Mouse (Mus musculus) myocyte (in vitro differentiated cells): ENCODE data around the gene Ltb4r2. TPM values are rescaled to one million over a fixed set of nuclear protein-coding genes. Genes with fewer than 3 reads are reported as not detected.

Source experiments
- H3K27me3 ChIP-seq: one replicate; pipeline ENCODE4 v1.6.1; 2011; ENCODE audit not compliant: control insufficient read depth, insufficient read depth, insufficient read length
- H3K36me3 ChIP-seq: one replicate; pipeline ENCODE4 v1.6.1; 2011; ENCODE audit not compliant: control insufficient read depth, insufficient read depth
- H3K4me2 ChIP-seq: one replicate; pipeline ENCODE4 v1.6.1; 2011; ENCODE audit warnings: low read depth, control low read depth
- H3K4me3 ChIP-seq: one replicate; pipeline ENCODE4 v1.5.1; 2011; ENCODE audit warnings: mild to moderate bottlenecking, control low read depth, moderate library complexity
- H3K79me2 ChIP-seq: one replicate; pipeline ENCODE4 v1.6.1; 2011; ENCODE audit not compliant: control insufficient read depth, insufficient read depth
- H3ac ChIP-seq: one replicate; pipeline ENCODE4 v1.6.1; 2011; ENCODE audit not compliant: control insufficient read depth, insufficient read length
- CEBPB ChIP-seq: IDR thresholded peaks from 2 replicates; pipeline ENCODE4 v1.6.1; 2011; ENCODE audit warnings: mild to moderate bottlenecking, moderate library complexity; ENCODE audit not compliant: poor library complexity, insufficient read depth, severe bottlenecking
- E2F4 ChIP-seq: IDR thresholded peaks from one replicate; pipeline ENCODE4 v1.6.1; 2011; ENCODE audit warnings: mild to moderate bottlenecking, control low read depth, moderate library complexity; ENCODE audit not compliant: insufficient read depth
- MAX ChIP-seq: IDR thresholded peaks from one replicate; pipeline ENCODE4 v1.6.1; 2011; ENCODE audit warnings: low read depth, mild to moderate bottlenecking, control low read depth
- MYOD1 ChIP-seq, 3 experiments: IDR thresholded peaks; one replicate each; pipeline ENCODE4 v1.6.1; 2011; ENCODE audit warnings: control low read depth in 2 of 3, low read depth in 2 of 3, mild to moderate bottlenecking in 2 of 3, moderate library complexity in 1 of 3; ENCODE audit not compliant: insufficient read length in 2 of 3, control insufficient read depth in 1 of 3
- MYOG ChIP-seq, 3 experiments: IDR thresholded peaks; one replicate each; pipeline ENCODE4 v1.6.1; 2011; ENCODE audit warnings: control low read depth in 2 of 3, low read depth in 2 of 3, mild to moderate bottlenecking in 2 of 3; ENCODE audit not compliant: insufficient read length in 2 of 3, control insufficient read depth in 1 of 3, insufficient read depth in 1 of 3
- POLR2A ChIP-seq: IDR thresholded peaks from one replicate; pipeline ENCODE4 v1.6.1; 2011; ENCODE audit warnings: low read depth, mild to moderate bottlenecking, control low read depth, moderate library complexity; ENCODE audit not compliant: insufficient read length
- POLR2AphosphoS2 ChIP-seq: IDR thresholded peaks from one replicate; pipeline ENCODE4 v1.6.1; 2011; ENCODE audit warnings: low read depth, control low read depth; ENCODE audit not compliant: insufficient read length
- REST ChIP-seq: IDR thresholded peaks from one replicate; pipeline ENCODE4 v1.6.1; 2011; ENCODE audit warnings: mild to moderate bottlenecking, control low read depth, moderate library complexity; ENCODE audit not compliant: insufficient read depth, insufficient read length
- SRF ChIP-seq: IDR thresholded peaks from one replicate; pipeline ENCODE4 v1.6.1; 2011; ENCODE audit warnings: low read depth; ENCODE audit not compliant: control insufficient read depth, insufficient read length
- TCF12 ChIP-seq: IDR thresholded peaks from one replicate; pipeline ENCODE4 v1.6.1; 2011; ENCODE audit warnings: mild to moderate bottlenecking, control low read depth; ENCODE audit not compliant: poor library complexity, insufficient read depth, severe bottlenecking
- TCF3 ChIP-seq: IDR thresholded peaks from one replicate; pipeline ENCODE4 v1.6.1; 2011; ENCODE audit warnings: low read depth, control low read depth; ENCODE audit not compliant: insufficient read length
- USF1 ChIP-seq: IDR thresholded peaks from one replicate; pipeline ENCODE4 v1.6.1; 2011; ENCODE audit warnings: low read depth, mild to moderate bottlenecking, control low read depth, moderate library complexity
- polyA plus RNA-seq: library from polyadenylated mRNA; unstranded; fragments of >200 nt; fragmentation: generic; extraction: Trizol; gene quantifications from one replicate; pipeline ENCODE4 v1.2.1, GENCODE M21; 2012; ENCODE audit warnings: missing spikeins

The Ltb4r2 gene
- polyA plus RNA-seq, 1 experiment, result 0.01 TPM

DNA sequence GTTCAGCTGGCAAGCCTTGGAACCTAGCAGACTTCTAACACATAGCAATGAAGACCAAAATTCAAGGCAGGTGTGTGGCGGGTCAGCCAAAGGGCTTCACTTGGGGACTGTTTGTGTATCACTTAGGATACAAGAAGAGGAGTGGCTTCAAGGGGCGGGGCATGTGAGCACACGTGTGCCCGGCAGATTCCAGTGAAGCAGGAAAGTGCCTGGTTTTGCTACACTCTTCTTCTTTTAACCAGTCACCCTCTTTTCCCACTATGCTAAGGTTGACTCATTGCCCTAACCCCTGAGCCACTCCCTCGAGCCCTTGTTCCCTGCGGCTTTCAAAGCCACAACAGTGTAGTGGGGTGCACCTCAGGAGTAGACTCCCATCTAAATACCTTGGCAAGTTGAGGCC, 46.3 kb upstream of the Ltb4r2 start:
- Histone ChIP-seq H3K27me3 (no peaks in the 10 kb centered on the region), H3K36me3 (no peaks in the 10 kb centered on the region), H3K4me2 (peak overlapping the region; percentile 42), H3ac (no peak overlapping the region), H3K4me3 (no peak overlapping the region), H3K79me2 (no peaks in the 10 kb centered on the region)
- TF ChIP-seq USF1 (no peak), MAX (no peak), POLR2A (no peak), TCF12 (no peak), MYOD1 (IDR thresholded peaks at IDR 0.05; ENCODE audit: control insufficient read depth in 1 of 3, insufficient read length in 2 of 3, low read depth in 2 of 3) (peak in 1 of 3 experiments; percentile 9), TCF3 (no peak), SRF (no peak)

DNA sequence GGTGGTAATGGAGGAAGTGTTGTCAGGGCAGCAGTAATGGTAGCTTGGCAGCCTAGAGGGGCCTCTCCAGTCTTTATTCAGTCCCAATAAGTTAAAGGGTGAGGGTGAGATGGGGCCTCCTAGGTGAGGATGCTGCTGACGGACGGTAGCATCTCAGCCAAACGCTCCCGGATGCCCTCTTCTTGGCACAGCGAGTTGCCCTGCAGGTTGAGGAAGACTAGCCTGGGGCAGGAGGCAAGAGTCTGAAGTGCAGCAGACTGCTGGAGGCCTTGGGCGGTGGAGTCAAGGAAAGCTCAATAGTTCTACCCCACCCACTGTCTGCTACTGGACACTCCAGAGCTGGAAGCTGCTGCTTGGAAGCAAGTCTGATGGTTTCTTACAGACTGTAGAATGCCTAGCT, 45.0 kb upstream of the Ltb4r2 start:
- H3K4me2 ChIP-seq, result no peak overlapping the region
- no peak for TF ChIP-seq POLR2A
- TF ChIP-seq SRF, result no peak
- TF ChIP-seq E2F4, result no peak
- no peak for TF ChIP-seq TCF3
- TF ChIP-seq REST, result no peak
- no peak for TF ChIP-seq TCF12
- TF ChIP-seq USF1, result no peak
- TF ChIP-seq CEBPB, result no peak
- TF ChIP-seq MAX, result no peak
- TF ChIP-seq MYOG (IDR thresholded peaks at IDR 0.05; ENCODE audit: control insufficient read depth in 1 of 3, insufficient read depth in 1 of 3, insufficient read length in 2 of 3, low read depth in 2 of 3), result no peak
- no peak for TF ChIP-seq MYOD1 (IDR thresholded peaks at IDR 0.05; ENCODE audit: control insufficient read depth in 1 of 3, insufficient read length in 2 of 3, low read depth in 2 of 3)
- TF ChIP-seq POLR2AphosphoS2, result no peak
- H3ac ChIP-seq, result no peak overlapping the region
- H3K27me3 ChIP-seq, result no peaks in the 10 kb centered on the region
- no peaks in the 10 kb centered on the region for H3K79me2 ChIP-seq
- no peaks in the 10 kb centered on the region for H3K36me3 ChIP-seq
- no peak overlapping the region for H3K4me3 ChIP-seq

DNA sequence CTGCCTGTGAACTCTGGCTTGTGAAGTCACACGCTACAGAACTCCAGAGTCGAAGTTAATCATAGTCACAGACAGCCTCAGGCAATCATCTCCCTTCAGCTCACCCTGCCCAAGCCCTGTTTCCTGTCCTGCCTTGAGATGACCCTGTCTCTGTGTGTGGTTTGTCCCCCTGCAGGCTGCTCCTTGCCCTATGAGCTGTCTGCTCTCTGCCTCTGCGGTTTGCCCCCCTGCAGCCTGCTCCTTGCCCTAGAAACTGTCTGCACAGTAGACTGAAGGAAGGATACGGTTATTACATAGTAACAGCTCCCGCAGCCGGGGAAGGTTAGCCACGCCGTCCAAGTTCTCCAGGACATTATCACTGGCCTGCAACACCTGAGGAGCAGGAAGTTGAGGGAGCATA, 44.3 kb upstream of the Ltb4r2 start:
- Histone ChIP-seq H3ac (no peak overlapping the region), H3K27me3 (no peaks in the 10 kb centered on the region), H3K4me3 (no peak overlapping the region), H3K4me2 (no peak overlapping the region), H3K79me2 (no peaks in the 10 kb centered on the region), H3K36me3 (no peaks in the 10 kb centered on the region)
- TF ChIP-seq SRF, result no peak
- no peak for TF ChIP-seq MYOD1 (IDR thresholded peaks at IDR 0.05; ENCODE audit: control insufficient read depth in 1 of 3, insufficient read length in 2 of 3, low read depth in 2 of 3)
- no peak for TF ChIP-seq POLR2AphosphoS2
- no peak for TF ChIP-seq POLR2A
- no peak for TF ChIP-seq MYOG (IDR thresholded peaks at IDR 0.05; ENCODE audit: control insufficient read depth in 1 of 3, insufficient read depth in 1 of 3, insufficient read length in 2 of 3, low read depth in 2 of 3)
- no peak for TF ChIP-seq REST
- TF ChIP-seq MAX, result no peak
- TF ChIP-seq USF1, result no peak
- no peak for TF ChIP-seq TCF3

DNA sequence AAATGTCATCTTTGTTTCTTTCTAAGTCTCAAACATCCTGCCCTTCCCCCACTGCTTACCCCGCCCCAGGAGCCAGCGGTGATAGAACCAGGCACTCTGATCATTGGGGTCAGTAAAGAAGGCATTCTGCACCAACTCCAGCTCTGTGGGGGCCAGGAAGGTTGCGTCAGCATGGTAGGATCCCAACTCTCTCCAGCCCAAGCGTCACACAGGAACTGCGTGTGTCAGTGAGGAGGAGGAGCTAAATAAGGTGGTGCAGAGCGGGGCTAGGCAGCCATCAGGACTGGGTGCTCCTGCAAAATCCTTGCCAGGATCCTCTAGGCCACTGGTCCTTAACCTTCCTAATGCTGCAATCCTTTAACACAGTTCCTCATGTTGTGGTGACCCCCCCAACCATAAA, 41.5 kb upstream of the Ltb4r2 start:
- Histone ChIP-seq H3K79me2 (no peaks in the 10 kb centered on the region), H3K4me3 (no peak overlapping the region), H3K36me3 (no peaks in the 10 kb centered on the region), H3K4me2 (no peak overlapping the region), H3K27me3 (no peaks in the 10 kb centered on the region), H3ac (no peak overlapping the region)
- TF ChIP-seq USF1 (no peak), REST (no peak), TCF12 (no peak), SRF (no peak), E2F4 (no peak), MYOD1 (IDR thresholded peaks at IDR 0.05; ENCODE audit: control insufficient read depth in 1 of 3, insufficient read length in 2 of 3, low read depth in 2 of 3) (no peak), POLR2A (no peak), MAX (no peak), CEBPB (no peak)

DNA sequence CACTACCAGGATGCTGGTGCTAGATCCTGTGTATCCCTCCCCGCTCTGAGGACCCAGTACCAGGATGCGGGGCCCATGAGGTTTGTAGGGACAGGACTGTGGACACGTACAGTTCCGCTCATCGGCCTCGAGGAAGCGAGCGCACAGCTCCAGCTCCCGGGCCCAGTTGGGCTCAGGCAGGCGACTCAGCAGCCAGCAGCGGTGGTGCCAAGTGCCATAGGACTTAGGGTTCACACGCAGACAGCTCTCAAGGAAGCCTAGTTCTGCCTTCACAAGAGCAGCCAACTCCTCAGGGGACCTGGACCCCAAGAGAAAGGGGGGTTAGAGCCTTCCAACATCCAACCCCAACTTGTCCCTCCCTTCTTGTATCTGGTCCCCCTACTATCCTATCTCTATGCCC, 40.6 kb upstream of the Ltb4r2 start:
- H3K36me3 ChIP-seq, result no peaks in the 10 kb centered on the region
- no peak for TF ChIP-seq POLR2AphosphoS2
- TF ChIP-seq TCF12, result no peak
- no peak for TF ChIP-seq MAX
- no peak for TF ChIP-seq USF1
- no peak overlapping the region for H3K4me2 ChIP-seq
- H3K4me3 ChIP-seq, result peak overlapping the region; percentile 44
- H3K27me3 ChIP-seq, result no peaks in the 10 kb centered on the region
- H3ac ChIP-seq, result no peak overlapping the region
- H3K79me2 ChIP-seq, result no peaks in the 10 kb centered on the region
